Mouse (Mus musculus): ENCODE data around the gene Timm8a1.

GRCm38 (mm10) chrX:134550903-134551302 lies 9.2 kb upstream of the Timm8a1 start:
- TF ChIP-seq CTCF (IDR thresholded peaks at IDR 0.05; ENCODE audit: borderline replicate concordance, insufficient read depth, low read depth, low read length) = 0 out of 2 replicates have a peak, but pooled peaks have one; percentile 7
- TF ChIP-seq POLR2A (IDR thresholded peaks at IDR 0.05; ENCODE audit: borderline replicate concordance, insufficient read depth, low read length) = no peak

Measured in cerebellum, adult 2 months (tissue).